Mouse (Mus musculus): Measurements from ENCODE around the gene Phc2.

Gene Phc2

GRCm38 (mm10) chr4:128748309-128748708 is 93.8 kb downstream of the Phc2 start:
- DNase-seq: no peak

- DNase-seq: no peak
Measured at GRCm38 (mm10) chr4:128751006-128751405, 96.5 kb downstream of the Phc2 start.

GRCm38 (mm10) chr4:128752031-128752757 is 97.7 kb downstream of the Phc2 start:
- DNase-seq: no peak

GRCm38 (mm10) chr4:128753571-128753970 is 99.1 kb downstream of the Phc2 start:
- no peak for DNase-seq

- no peak for DNase-seq
Measured at GRCm38 (mm10) chr4:128755064-128755463, 100.6 kb downstream of the Phc2 start, which contains the start of gene A3galt2. TSS of gene A3galt2 (plus strand) at chr4:128755364.

- no peak for DNase-seq
Measured at GRCm38 (mm10) chr4:128755900-128756299, 101.4 kb downstream of the Phc2 start.

- DNase-seq: no peak
Measured at GRCm38 (mm10) chr4:128759214-128759613, 104.7 kb downstream of the Phc2 start.

- no peak for DNase-seq
Measured at GRCm38 (mm10) chr4:128760029-128760428, 105.5 kb downstream of the Phc2 start.

GRCm38 (mm10) chr4:128766929-128767328 is 112.4 kb downstream of the Phc2 start:
- no peak for DNase-seq

- no peak for DNase-seq
Measured at GRCm38 (mm10) chr4:128768120-128768519, 113.6 kb downstream of the Phc2 start.

GRCm38 (mm10) chr4:128769569-128770355 is 115.3 kb downstream of the Phc2 start:
- no peak for DNase-seq

GRCm38 (mm10) chr4:128770698-128771097 is 116.2 kb downstream of the Phc2 start:
- no peak for DNase-seq

GRCm38 (mm10) chr4:128773820-128774219 is 119.3 kb downstream of the Phc2 start:
- DNase-seq: no peak

- peak; percentile 75 for DNase-seq
Measured at GRCm38 (mm10) chr4:128774467-128774866, 120.0 kb downstream of the Phc2 start.

GRCm38 (mm10) chr4:128776568-128777289 is 122.2 kb downstream of the Phc2 start:
- peak; percentile 86 for DNase-seq

- DNase-seq: no peak
Measured at GRCm38 (mm10) chr4:128777593-128777992, 123.1 kb downstream of the Phc2 start.

- no peak for DNase-seq
Measured at GRCm38 (mm10) chr4:128782037-128782436, 127.5 kb downstream of the Phc2 start.

- DNase-seq: no peak
Measured at GRCm38 (mm10) chr4:128782645-128783044, 128.1 kb downstream of the Phc2 start.

- no peak for DNase-seq
Measured at GRCm38 (mm10) chr4:128784950-128785631, 130.6 kb downstream of the Phc2 start.

- no peak for DNase-seq
Measured at GRCm38 (mm10) chr4:128785921-128786654, 131.6 kb downstream of the Phc2 start.

- DNase-seq: no peak
Measured at GRCm38 (mm10) chr4:128787023-128787939, 132.8 kb downstream of the Phc2 start.

Measured in thymus, postnatal 4 days (tissue).